Mouse (Mus musculus) embryonic facial prominence, embryonic 14.5 days (tissue): ENCODE results near the gene Ap2s1. TPM values are rescaled to one million over a fixed set of nuclear protein-coding genes. Genes with fewer than 3 reads are reported as not detected.

Source experiments
- ATAC-seq: fragments of 200-750 bp; cut with Nextera tagmentation; 2 replicates; pipeline ENCODE4 v1.8.0; 2017; ENCODE audit warnings: low read depth, moderate number of reproducible peaks, moderate TSS enrichment
- DNase-seq: peaks from one replicate; pipeline ENCODE4 v3.0.0-alpha.2; 2015; ENCODE audit warnings: low spot score
- H3K27ac ChIP-seq: fragments of 300-500 bp; sonication (generic); replicated peaks from 2 replicates; pipeline ENCODE4 v1.5.1; 2014; ENCODE audit warnings: low read depth, mild to moderate bottlenecking, low read length, moderate library complexity
- H3K27me3 ChIP-seq: fragments of 300-500 bp; sonication (generic); replicated peaks from 2 replicates; pipeline ENCODE4 v1.6.1; 2014; ENCODE audit warnings: low read length; ENCODE audit not compliant: control insufficient read depth, insufficient read depth
- H3K36me3 ChIP-seq: fragments of 300-500 bp; sonication (generic); 2 replicates; pipeline ENCODE4 v1.6.1; 2014; ENCODE audit warnings: low read length, mixed read lengths; ENCODE audit not compliant: control insufficient read depth, insufficient read depth
- H3K4me1 ChIP-seq: fragments of 300-500 bp; sonication (generic); 2 replicates; pipeline ENCODE4 v1.6.1; 2014; ENCODE audit warnings: antibody characterized with exemption, low read length; ENCODE audit not compliant: control insufficient read depth, insufficient read depth
- H3K4me2 ChIP-seq: fragments of 300-500 bp; sonication (generic); 2 replicates; pipeline ENCODE4 v1.6.1; 2014; ENCODE audit warnings: low read depth, mild to moderate bottlenecking, low read length, moderate library complexity, mixed read lengths
- H3K4me3 ChIP-seq: fragments of 300-500 bp; sonication (generic); 2 replicates; pipeline ENCODE4 v1.5.1; 2014; ENCODE audit warnings: low read depth, mild to moderate bottlenecking, low read length
- H3K9ac ChIP-seq: fragments of 300-500 bp; sonication (generic); 2 replicates; pipeline ENCODE4 v1.6.1; 2014; ENCODE audit warnings: low read depth, mild to moderate bottlenecking, low read length, moderate library complexity, mixed read lengths
- H3K9me3 ChIP-seq: fragments of 300-500 bp; sonication (generic); 2 replicates; pipeline ENCODE4 v1.6.1; 2016; ENCODE audit warnings: low read length; ENCODE audit not compliant: control insufficient read depth
- WGBS: fragments of 180-500 bp; shearing (Covaris S2); extraction: QIAGEN DNeasy Blood & Tissue Kit; methylation state at CpG from one replicate; pipeline ENCODE4 v1.1.7; 2014; 5-methylcytosine and 5-hydroxymethylcytosine counted together
- polyA plus RNA-seq: library from polyadenylated mRNA; unstranded; fragments of >200 nt; fragmentation: Nextera tagmentation; extraction: Ambion mirVana; gene quantifications from 2 replicates; pipeline ENCODE4 v1.2.1, GENCODE M21; 2014

Gene Ap2s1
- polyA plus RNA-seq, 1 experiment from 2014 or later, result 278 TPM

- ATAC-seq (peak; percentile 16), DNase-seq (no peak)
- H3K27ac ChIP-seq, result peak overlapping the region; percentile 7; the same call in 1 of the 2 replicates
- peak overlapping the region; percentile 68 for H3K9ac ChIP-seq
- peaks cover 19% of the 10 kb centered on the region for H3K4me1 ChIP-seq
- under 1% methylated on average over 10 of the region's 10 CpGs for WGBS
- H3K4me3 ChIP-seq, result peak overlapping the region; percentile 64
- H3K27me3 ChIP-seq, result no peaks in the 10 kb centered on the region
- peak overlapping the region; percentile 99 for H3K4me2 ChIP-seq
- H3K36me3 ChIP-seq, result no peaks in the 10 kb centered on the region
- no peaks in the 10 kb centered on the region for H3K9me3 ChIP-seq
Measured at GRCm38 (mm10) chr7:16781555-16781815, 43.3 kb downstream of the Ap2s1 start.

GRCm38 (mm10) chr7:16781816-16782554, 43.8 kb downstream of the Ap2s1 start:
- Histone ChIP-seq H3K27me3 (no peaks in the 10 kb centered on the region), H3K4me3 (peak overlapping the region; percentile 64), H3K9ac (peak overlapping the region; percentile 68), H3K4me1 (peaks cover 19% of the 10 kb centered on the region), H3K9me3 (no peaks in the 10 kb centered on the region), H3K27ac (peak overlapping the region; percentile 7; the same call in 1 of the 2 replicates), H3K36me3 (no peaks in the 10 kb centered on the region), H3K4me2 (peak overlapping the region; percentile 99)
- DNase-seq, result peak; percentile 7
- ATAC-seq, result 0 out of 2 replicates have a peak, but pooled peaks have one; percentile 5
- WGBS, result 1% methylated on average over 42 of the region's 60 CpGs

- Histone ChIP-seq H3K9ac (peak overlapping the region; percentile 68), H3K4me1 (peaks cover 19% of the 10 kb centered on the region), H3K27ac (no peak overlapping the region), H3K27me3 (no peaks in the 10 kb centered on the region), H3K9me3 (no peaks in the 10 kb centered on the region), H3K36me3 (0 out of 2 replicates have a peak, but pooled peaks cover 2% of the 10 kb centered on the region), H3K4me2 (peak overlapping the region; percentile 99), H3K4me3 (peak overlapping the region; percentile 64)
- 6% methylated on average over 11 of the region's 11 CpGs for WGBS
- ATAC-seq, result no peak
- no peak for DNase-seq
Measured at GRCm38 (mm10) chr7:16782555-16783125, 44.4 kb downstream of the Ap2s1 start.

GRCm38 (mm10) chr7:16783224-16783688, 45.0 kb downstream of the Ap2s1 start:
- no peaks in the 10 kb centered on the region for H3K27me3 ChIP-seq
- peak overlapping the region; percentile 47 for H3K9ac ChIP-seq
- peak overlapping the region; percentile 64 for H3K4me3 ChIP-seq
- DNase-seq, result no peak
- H3K36me3 ChIP-seq, result 0 out of 2 replicates have a peak, but pooled peaks cover 8% of the 10 kb centered on the region
- no peak for ATAC-seq
- WGBS, result 20% methylated on average over 10 of the region's 10 CpGs
- peak overlapping the region; percentile 99 for H3K4me2 ChIP-seq
- peaks cover 19% of the 10 kb centered on the region for H3K4me1 ChIP-seq
- no peak overlapping the region for H3K27ac ChIP-seq
- H3K9me3 ChIP-seq, result no peaks in the 10 kb centered on the region

GRCm38 (mm10) chr7:16783758-16784415, 45.7 kb downstream of the Ap2s1 start:
- Histone ChIP-seq H3K4me1 (peaks cover 19% of the 10 kb centered on the region), H3K4me3 (peak overlapping the region; percentile 64), H3K27ac (no peak overlapping the region), H3K36me3 (0 out of 2 replicates have a peak, but pooled peaks cover 8% of the 10 kb centered on the region), H3K4me2 (peak overlapping the region; percentile 99), H3K27me3 (no peaks in the 10 kb centered on the region), H3K9me3 (no peaks in the 10 kb centered on the region), H3K9ac (peak overlapping the region; percentile 47)
- DNase-seq (peak; percentile 51), ATAC-seq (no peak)
- WGBS, result 39% methylated on average over 17 of the region's 17 CpGs

GRCm38 (mm10) chr7:16784498-16784976, 46.3 kb downstream of the Ap2s1 start:
- H3K4me3 ChIP-seq, result peak overlapping the region; percentile 64; the same call in 1 of the 2 replicates
- no peaks in the 10 kb centered on the region for H3K9me3 ChIP-seq
- peaks cover 19% of the 10 kb centered on the region for H3K4me1 ChIP-seq
- H3K36me3 ChIP-seq, result 0 out of 2 replicates have a peak, but pooled peaks cover 8% of the 10 kb centered on the region
- WGBS, result 73% methylated on average over 10 of the region's 10 CpGs
- peak overlapping the region; percentile 99; the same call in 1 of the 2 replicates for H3K4me2 ChIP-seq
- DNase-seq, result no peak
- no peaks in the 10 kb centered on the region for H3K27me3 ChIP-seq
- no peak overlapping the region for H3K27ac ChIP-seq
- no peak for ATAC-seq
- peak overlapping the region; percentile 47; the same call in 1 of the 2 replicates for H3K9ac ChIP-seq

GRCm38 (mm10) chr7:16785541-16786083, 47.4 kb downstream of the Ap2s1 start:
- Histone ChIP-seq H3K36me3 (0 out of 2 replicates have a peak, but pooled peaks cover 14% of the 10 kb centered on the region), H3K9ac (no peak overlapping the region), H3K27ac (no peak overlapping the region), H3K4me3 (no peak overlapping the region), H3K4me2 (no peak overlapping the region), H3K4me1 (peaks cover 19% of the 10 kb centered on the region), H3K27me3 (no peaks in the 10 kb centered on the region), H3K9me3 (no peaks in the 10 kb centered on the region)
- no peak for ATAC-seq
- no peak for DNase-seq
- 80% methylated on average over 8 of the region's 8 CpGs for WGBS

- no peak overlapping the region for H3K27ac ChIP-seq
- H3K27me3 ChIP-seq, result no peaks in the 10 kb centered on the region
- ATAC-seq (peak; percentile 80), DNase-seq (no peak)
- H3K4me1 ChIP-seq, result no peaks in the 10 kb centered on the region
- no peaks in the 10 kb centered on the region for H3K9me3 ChIP-seq
- H3K36me3 ChIP-seq, result peaks cover 28% of the 10 kb centered on the region
- 59% methylated on average over 5 of the region's 5 CpGs for WGBS
- H3K4me2 ChIP-seq, result no peak overlapping the region
- no peak overlapping the region for H3K4me3 ChIP-seq
- H3K9ac ChIP-seq, result no peak overlapping the region
Measured at GRCm38 (mm10) chr7:16792316-16792715, 54.1 kb downstream of the Ap2s1 start.
